Mouse (Mus musculus) neutrophil, adult 5-6 weeks (primary cell): ENCODE results near the gene Gstp1. TPM values are rescaled to one million over a fixed set of nuclear protein-coding genes. Genes with fewer than 3 reads are reported as not detected.
"Not testable (repeated sequence)": the region's sequence is repeated elsewhere in the genome, so short reads cannot be mapped to it uniquely, and the experiment has no call there.

Experiments used
- ATAC-seq: fragments of 151-379, 151-347 bp; 2 replicates; pipeline ENCODE4 v1.8.0; 2017; ENCODE audit warnings: mild to moderate bottlenecking, moderate TSS enrichment; ENCODE audit not compliant: insufficient number of reproducible peaks, poor library complexity, low FRiP score, severe bottlenecking; ENCODE audit errors: extremely low read depth
- total RNA-seq: library from RNA; stranded (forward); fragments of 200-1000 nt; gene quantifications from 2 replicates; pipeline ENCODE4 v1.2.3, GENCODE M21; 2017

Gene Gstp1
- total RNA-seq: 53.2 and 68.1 TPM in 2 replicates

GRCm38 (mm10) chr19:4037788-4038232 is at the start of gene Gstp1:
Gstp1 (minus strand) TSS chr19:4037985.
- ATAC-seq: peak; percentile 86

- no peak for ATAC-seq
Measured at GRCm38 (mm10) chr19:4087090-4087489, 49.3 kb upstream of the Gstp1 start.

DNA sequence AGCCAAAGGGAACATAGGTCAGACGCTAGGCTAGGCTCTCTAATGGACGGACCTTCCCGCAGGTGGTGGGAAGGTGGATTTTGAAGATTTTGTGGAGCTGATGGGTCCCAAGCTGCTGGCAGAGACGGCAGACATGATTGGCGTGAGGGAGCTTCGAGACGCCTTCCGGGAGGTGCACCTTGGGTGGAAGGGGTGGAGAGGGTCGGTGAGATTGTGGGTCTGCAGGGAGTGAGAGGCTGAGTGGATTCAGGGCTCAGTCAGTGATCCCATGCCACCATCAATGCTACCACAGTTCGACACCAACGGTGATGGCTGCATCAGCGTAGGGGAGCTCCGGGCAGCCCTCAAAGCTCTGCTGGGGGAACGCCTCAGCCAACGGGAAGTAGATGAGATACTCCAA is 48.4 kb upstream of the Gstp1 start:
- ATAC-seq: no peak

DNA sequence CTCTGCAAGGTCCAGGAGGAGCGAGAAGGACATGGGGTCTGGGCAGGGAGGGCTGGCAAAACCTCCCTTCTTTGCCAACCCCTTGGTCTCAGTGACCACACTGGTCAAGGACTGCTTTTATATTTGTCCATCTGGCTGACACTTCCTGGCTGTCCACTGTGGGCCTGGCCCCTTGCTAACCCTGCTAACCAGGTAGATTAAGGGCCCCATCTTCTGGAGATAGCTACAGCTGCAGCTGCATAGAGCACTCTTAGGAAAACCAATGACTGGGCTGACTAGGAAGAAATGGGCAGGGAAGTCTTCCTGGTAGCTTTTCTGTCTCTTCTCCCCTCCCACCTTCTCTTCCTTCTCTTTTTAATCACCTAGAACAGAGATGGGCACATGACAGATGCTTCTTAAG is 47.2 kb upstream of the Gstp1 start:
- ATAC-seq: no peak

- ATAC-seq: no peak
Measured at GRCm38 (mm10) chr19:4083826-4084225, 46.0 kb upstream of the Gstp1 start.

DNA sequence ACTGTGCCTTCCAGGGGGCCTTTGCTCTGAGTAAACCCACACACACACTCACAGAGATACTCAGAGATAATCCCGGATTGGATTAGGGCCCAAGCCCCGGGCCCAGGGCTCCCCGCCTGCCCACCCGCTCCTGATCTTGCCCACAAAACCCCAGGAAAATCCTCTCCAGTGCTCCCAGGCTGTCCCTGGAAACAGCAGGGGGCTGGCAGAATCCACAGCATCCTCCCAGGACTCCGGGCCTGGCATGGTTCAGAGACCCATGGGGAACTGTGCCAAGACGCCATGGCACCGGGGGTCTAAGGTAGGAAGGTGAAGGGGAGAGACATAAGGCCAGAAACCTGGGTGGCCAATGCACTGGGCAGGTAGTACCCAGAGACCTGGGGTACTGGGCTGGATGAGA is 45.5 kb upstream of the Gstp1 start:
- no peak for ATAC-seq

DNA sequence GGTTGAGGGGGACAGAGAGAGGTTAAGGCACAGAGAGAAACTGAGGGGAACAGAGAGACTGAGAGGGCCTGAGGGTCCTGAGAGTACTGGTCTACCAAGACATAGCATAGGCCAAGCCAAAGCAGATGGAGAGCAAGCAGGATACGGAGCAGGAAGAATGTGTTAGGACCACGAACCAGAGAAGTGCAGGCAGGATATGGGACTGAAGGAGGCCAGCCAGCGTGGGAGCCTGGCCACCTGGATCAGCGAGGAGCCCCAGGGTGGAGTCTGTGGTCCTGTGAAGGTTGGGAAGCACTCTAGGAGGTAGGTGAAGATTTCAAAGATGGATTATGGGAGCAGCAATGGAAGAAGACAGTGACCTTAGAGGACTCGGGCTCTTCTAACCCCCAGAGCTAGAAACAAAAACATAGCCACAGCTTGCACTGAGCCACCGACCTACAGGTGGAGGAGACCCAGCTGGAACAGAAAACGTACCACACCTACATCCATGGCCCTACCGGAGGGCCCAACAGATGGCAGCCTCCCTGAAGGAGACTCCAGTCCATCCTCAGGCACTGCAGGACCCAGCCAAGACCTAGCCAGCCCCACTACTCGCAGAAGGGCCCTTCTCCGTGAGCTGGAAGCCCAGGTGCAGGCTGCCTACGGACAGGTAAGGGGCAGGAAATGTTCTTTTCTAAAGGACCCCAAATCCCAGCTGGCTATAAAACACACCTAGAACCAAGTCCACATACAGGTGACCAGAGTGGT is 44.6 kb upstream of the Gstp1 start:
- ATAC-seq: no peak

- no peak for ATAC-seq
Measured at GRCm38 (mm10) chr19:4081394-4081793, 43.6 kb upstream of the Gstp1 start, which contains the start of gene Cabp2. Cabp2 (plus strand) TSS chr19:4081578.

DNA sequence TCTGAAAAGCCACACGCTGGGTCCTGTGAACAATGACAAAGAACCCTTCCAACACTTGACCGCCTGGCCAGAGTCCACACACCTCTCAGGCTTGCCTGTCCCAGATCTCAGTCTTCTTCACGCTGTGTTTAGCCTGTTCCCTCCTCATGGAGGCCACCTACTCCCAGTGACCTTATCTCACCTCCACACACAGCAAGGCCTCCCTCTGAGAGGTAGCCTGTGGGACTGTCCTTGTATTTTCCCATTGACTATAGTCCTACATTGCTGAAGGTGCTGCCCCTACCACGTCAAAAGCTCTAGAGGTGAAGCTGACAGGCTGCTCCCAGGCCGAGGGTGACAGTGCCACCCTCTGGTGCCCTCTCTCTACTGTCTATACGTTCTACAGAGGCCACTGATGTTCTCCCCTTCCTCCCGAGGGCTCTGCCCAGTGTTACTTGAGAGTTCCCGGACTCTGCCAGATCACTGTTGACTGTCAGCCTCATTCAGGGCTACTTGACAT is 42.8 kb upstream of the Gstp1 start:
- peak; percentile 35; the same call in 1 of the 2 replicates for ATAC-seq

- ATAC-seq: no peak
Measured at GRCm38 (mm10) chr19:4079594-4079993, 41.8 kb upstream of the Gstp1 start.

GRCm38 (mm10) chr19:4075531-4075930 is 37.7 kb upstream of the Gstp1 start:
- ATAC-seq: no peak

- no peak for ATAC-seq
Measured at GRCm38 (mm10) chr19:4072706-4073424, 35.1 kb upstream of the Gstp1 start.

DNA sequence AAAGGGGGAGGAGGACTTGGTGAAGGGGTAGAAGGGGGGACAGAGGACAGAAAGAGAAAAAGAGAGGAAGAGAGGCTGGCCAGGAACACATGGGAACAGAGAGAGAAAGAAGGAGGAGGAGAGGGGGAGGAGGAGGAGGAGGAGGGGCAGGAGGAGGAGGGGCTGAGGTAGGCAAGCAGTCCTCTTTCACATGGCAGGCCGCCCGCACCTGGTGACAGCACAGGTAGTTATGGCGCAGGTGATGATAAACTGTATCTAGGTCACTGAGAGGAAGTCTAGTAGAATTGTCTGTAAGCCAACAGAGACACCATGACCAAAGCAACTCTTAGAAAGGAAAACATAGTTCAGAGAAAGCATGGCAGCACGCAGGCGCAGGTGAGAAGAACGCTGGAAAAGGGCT is 33.6 kb upstream of the Gstp1 start:
- no peak for ATAC-seq

DNA sequence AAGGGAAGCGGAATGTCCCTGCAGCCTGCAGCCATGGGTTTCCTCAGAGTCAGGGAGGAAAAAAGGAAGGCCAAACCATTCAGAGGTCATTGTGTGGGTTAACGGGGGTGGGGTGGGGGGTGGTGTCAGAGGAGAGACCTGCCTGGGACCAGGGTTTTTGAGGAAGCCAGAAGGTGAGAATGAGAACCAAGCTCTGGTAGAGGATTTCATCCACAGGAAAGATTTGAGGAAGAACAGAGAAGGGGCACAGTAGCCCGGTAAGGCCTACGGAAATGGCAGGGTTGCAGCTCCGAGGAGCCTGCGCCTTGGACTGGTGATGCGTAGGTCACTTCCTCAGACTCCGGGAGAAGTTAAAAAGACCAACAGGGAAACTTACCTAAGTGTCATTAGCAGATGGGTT is 33.0 kb upstream of the Gstp1 start:
- ATAC-seq: peak; percentile 75

DNA sequence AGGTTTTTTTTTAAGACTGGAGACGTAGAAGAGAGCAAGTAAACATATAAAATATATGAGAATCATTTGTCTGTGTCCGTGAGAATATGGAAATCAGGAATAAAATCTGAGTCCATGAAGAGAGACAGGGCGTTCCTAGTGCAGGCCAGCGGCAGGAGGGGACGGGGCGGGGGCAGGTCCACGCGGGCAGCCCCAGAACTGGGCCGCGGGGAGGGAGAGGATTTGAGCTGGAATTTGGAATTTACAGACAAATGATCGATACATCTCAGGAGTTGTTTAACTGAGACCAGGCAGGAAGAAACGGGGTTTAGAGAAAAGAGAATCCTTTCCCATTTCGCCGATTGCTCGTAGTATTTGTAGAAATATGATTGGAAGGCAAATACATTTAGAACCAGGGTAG is 32.5 kb upstream of the Gstp1 start:
- ATAC-seq: no peak

- no peak for ATAC-seq
Measured at GRCm38 (mm10) chr19:4068717-4069410, 31.1 kb upstream of the Gstp1 start.

DNA sequence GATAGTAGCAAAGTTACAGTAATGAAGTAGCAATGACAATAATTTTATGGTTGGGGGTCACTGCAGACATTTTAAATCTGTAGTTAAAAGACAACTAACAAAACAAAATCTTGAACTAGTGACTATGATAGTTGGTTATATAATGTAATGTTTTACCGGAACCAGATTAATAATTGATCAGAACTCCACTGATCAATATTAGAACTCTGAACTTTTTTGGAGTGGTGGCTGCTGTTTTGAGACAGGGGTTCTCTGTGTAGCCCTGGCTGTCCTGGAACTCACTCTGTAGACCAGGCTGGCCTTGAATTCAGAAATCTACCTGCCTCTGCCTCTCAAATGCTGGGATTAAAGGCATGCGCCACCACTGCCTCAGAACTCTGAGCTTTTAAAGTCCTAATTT is 30.5 kb upstream of the Gstp1 start:
- ATAC-seq: not testable (repeated sequence)

DNA sequence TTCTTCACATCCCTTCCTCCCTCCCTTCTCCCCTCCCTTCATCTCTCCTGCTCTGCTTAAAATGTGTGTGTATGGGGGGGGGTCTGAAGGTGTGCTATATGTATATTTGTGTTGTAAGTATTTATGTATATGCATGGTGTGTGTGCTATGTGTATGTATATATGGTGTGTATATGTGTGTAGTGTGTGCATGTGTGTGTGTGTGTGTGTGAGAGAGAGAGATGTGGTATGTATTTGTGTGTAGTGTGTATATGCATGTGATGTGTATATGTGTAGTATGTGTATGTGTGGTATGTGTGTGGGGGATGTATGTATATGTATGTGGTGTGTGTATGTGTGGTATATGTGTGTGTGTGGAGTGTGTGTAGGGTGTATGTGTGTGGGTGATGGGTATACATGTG is 29.1 kb upstream of the Gstp1 start:
- no peak for ATAC-seq

DNA sequence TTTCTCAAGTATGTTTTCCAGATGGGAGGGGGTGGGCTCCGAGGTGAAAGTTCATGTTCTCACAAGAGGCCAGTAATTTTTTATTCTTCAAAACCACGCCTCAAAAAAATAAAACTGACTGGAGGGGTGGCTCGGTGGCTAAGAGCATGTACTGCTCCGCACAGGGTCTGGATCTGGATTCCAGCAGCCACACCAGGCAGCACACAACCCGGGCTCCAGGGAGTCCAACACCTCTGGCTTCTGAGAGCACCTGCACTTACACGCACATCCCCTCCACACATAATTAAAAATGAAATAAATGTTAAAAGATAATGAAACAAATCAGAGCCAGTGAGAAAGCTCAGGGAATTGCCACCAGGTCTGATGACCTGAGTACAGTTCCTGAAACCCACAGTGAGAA is 28.5 kb upstream of the Gstp1 start:
- no peak for ATAC-seq

DNA sequence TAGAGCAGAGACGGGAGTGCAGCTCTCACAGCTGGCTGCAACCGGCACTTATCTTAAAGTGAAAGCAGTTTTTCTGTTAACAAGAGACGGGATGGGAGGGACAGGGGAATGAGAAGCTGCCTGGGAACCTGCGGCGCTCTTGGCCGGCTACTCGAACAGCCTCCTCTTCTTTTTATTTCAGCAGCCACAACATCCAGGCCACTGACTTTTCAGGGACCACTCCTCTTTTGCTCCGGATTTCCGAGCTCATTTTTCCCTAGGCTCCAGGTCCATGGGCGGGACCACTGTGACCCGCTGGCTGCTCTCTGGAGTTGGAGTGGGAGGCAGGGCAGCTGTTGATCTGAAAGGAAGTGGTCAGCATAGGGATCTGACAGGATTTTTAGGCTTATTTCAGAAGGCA is 26.7 kb upstream of the Gstp1 start:
- ATAC-seq: not testable (repeated sequence)
